Mouse (Mus musculus): Measurements from ENCODE around the gene Tmem53. TPM values are rescaled to one million over a fixed set of nuclear protein-coding genes. Genes with fewer than 3 reads are reported as not detected.

Tmem53 gene
- polyA plus RNA-seq, 1 experiment from 2014 or later, result 7.8 TPM

- peak overlapping the region; percentile 97 for H3K27ac ChIP-seq
- peak; percentile 92 for ATAC-seq (ENCODE audit: low FRiP score)
- H3K4me3 ChIP-seq (replicated peaks), result peak overlapping the region; percentile 78
- peaks cover 32% of the 10 kb centered on the region for H3K36me3 ChIP-seq (replicated peaks)
- H3K9ac ChIP-seq, result peak overlapping the region; percentile 74
- peaks cover 20% of the 10 kb centered on the region; the same call in 1 of the 2 replicates for H3K27me3 ChIP-seq
- WGBS, result 1% methylated on average over 76 of the region's 80 CpGs
- H3K4me1 ChIP-seq, result peaks cover 52% of the 10 kb centered on the region
- no peaks in the 10 kb centered on the region for H3K9me3 ChIP-seq
- peak overlapping the region; percentile 76 for H3K4me2 ChIP-seq
Measured at GRCm38 (mm10) chr4:117288927-117289801, 37.4 kb downstream of the Tmem53 start.

DNA sequence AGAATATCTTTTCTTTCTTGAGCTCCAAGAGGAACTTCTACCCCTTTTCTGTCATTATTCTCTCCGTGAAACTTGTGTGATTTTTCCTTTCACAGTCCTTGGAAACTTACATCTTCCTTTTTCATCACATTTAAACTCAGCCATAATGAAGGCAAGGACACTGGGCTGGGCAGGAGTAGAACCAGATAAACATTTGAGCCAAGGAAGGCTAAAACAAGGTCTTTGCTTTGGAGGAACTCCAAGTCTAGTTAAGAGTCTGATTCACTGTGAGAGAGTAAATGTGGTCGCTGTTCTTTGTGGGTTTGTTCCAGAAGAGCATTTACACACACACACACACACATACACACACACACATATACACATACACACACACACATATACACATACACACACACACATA, 39.9 kb downstream of the Tmem53 start:
- H3K9me3 ChIP-seq, result no peaks in the 10 kb centered on the region
- no peak overlapping the region for H3K27ac ChIP-seq
- peaks cover 27% of the 10 kb centered on the region for H3K4me1 ChIP-seq
- no peak overlapping the region for H3K4me3 ChIP-seq (replicated peaks)
- H3K9ac ChIP-seq, result no peak overlapping the region
- peaks cover 5% of the 10 kb centered on the region; the same call in 1 of the 2 replicates for H3K27me3 ChIP-seq
- ATAC-seq (ENCODE audit: low FRiP score), result no peak
- H3K36me3 ChIP-seq (replicated peaks), result peaks cover 7% of the 10 kb centered on the region
- H3K4me2 ChIP-seq, result no peak overlapping the region
- WGBS, result 88% methylated on average over 2 of the region's 2 CpGs

GRCm38 (mm10) chr4:117296849-117297593, 45.3 kb downstream of the Tmem53 start:
- H3K9me3 ChIP-seq, result no peaks in the 10 kb centered on the region
- H3K27me3 ChIP-seq, result peaks cover 28% of the 10 kb centered on the region
- H3K4me3 ChIP-seq (replicated peaks), result no peak overlapping the region
- peaks cover 6% of the 10 kb centered on the region; the same call in 1 of the 2 replicates for H3K4me1 ChIP-seq
- H3K36me3 ChIP-seq (replicated peaks), result no peaks in the 10 kb centered on the region
- no peak overlapping the region for H3K4me2 ChIP-seq
- ATAC-seq (ENCODE audit: low FRiP score), result no peak
- WGBS, result 87% methylated on average over 19 of the region's 19 CpGs
- no peak overlapping the region for H3K27ac ChIP-seq
- no peak overlapping the region for H3K9ac ChIP-seq

DNA sequence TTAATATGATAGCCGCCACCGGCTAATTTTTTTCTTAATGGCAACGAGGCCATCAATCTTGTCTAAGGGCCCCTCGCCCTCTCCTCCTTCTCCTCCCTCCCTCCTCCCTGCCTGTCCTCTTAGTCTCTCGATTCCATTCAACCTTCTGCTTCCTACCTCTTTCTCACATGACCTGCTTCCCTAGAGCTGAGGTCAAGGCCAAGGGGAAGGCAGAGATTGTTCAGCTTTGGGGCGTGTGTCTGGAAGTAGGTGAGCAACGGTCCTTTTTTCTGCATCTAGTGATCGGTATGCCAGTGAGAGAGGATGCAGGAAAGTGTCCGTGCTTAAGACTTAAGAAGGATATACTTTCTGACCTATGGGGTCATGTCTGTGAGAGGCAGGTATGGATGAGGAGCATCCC, 46.1 kb downstream of the Tmem53 start:
- Histone ChIP-seq H3K4me3 (replicated peaks) (no peak overlapping the region), H3K9ac (no peak overlapping the region), H3K36me3 (replicated peaks) (no peaks in the 10 kb centered on the region), H3K27me3 (peaks cover 36% of the 10 kb centered on the region), H3K27ac (no peak overlapping the region), H3K9me3 (no peaks in the 10 kb centered on the region), H3K4me1 (peaks cover 11% of the 10 kb centered on the region), H3K4me2 (no peak overlapping the region)
- ATAC-seq (ENCODE audit: low FRiP score), result no peak
- 84% methylated on average over 9 of the region's 9 CpGs for WGBS

DNA sequence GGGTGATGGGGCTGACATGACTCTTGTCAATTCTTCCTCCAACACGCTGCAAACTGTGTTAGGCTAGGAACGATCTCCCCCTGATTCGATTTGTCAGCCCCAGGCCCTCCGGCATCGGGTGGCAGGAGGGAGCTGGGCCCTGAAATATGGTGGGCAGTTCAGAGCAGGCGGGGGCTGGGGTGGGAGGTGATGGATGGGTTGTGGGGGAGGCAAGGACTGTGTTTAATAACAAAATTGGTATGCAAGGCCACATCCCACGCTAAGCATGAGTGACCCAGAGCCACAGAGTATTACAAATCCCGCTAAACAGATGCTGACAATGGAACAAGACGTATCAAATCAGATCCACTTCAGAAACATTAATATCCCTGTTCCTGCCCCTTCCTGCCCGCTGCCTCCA, 48.2 kb downstream of the Tmem53 start:
- 78% methylated on average over 10 of the region's 10 CpGs for WGBS
- Histone ChIP-seq H3K9ac (no peak overlapping the region), H3K27ac (no peak overlapping the region), H3K4me2 (no peak overlapping the region), H3K4me3 (replicated peaks) (no peak overlapping the region), H3K9me3 (no peaks in the 10 kb centered on the region), H3K4me1 (peaks cover 25% of the 10 kb centered on the region), H3K27me3 (peaks cover 57% of the 10 kb centered on the region), H3K36me3 (replicated peaks) (no peaks in the 10 kb centered on the region)
- no peak for ATAC-seq (ENCODE audit: low FRiP score)

DNA sequence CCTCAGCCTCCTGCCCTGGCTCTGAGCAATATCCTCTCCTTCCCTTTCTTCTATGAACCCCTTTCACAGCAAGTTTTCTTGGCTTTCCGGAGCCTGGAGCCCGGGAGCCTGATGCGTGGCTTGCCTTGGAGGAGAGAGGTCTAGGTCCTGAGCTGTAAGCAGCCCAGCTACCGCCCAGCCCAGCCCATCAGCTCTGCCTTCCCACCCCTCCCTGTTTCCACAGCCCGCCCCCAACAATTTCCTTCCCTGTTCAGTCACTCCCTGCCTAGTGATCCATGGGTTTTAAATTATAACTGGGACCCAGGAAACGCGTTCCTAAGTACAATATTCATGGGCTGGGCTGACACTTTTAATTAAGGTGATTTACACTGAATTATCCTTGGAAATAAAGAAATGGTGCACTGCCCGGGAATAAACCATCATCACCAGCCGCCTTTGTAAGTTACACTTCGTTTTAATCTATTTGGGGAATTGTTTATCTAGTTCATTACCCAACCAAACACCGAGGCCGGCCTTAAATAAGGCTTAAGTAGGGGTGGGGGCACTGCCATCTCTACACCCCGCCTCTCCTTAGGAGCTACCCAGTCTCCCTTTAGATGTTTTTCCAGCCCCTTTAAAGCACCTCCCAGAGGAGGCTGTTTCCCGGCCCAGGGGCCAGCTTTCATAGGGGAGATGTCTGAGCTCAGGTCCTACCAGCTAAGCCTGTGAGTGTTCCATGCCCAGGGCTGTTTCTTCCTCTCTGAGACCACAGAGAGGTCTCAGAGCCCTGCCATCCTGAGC, 50.5 kb downstream of the Tmem53 start:
- Histone ChIP-seq H3K4me1 (peaks cover 22% of the 10 kb centered on the region), H3K27ac (no peak overlapping the region), H3K27me3 (peaks cover 80% of the 10 kb centered on the region), H3K9me3 (no peaks in the 10 kb centered on the region), H3K9ac (no peak overlapping the region), H3K36me3 (replicated peaks) (no peaks in the 10 kb centered on the region), H3K4me2 (no peak overlapping the region), H3K4me3 (replicated peaks) (no peak overlapping the region)
- no peak for ATAC-seq (ENCODE audit: low FRiP score)
- 39% methylated on average over 14 of the region's 14 CpGs for WGBS

DNA sequence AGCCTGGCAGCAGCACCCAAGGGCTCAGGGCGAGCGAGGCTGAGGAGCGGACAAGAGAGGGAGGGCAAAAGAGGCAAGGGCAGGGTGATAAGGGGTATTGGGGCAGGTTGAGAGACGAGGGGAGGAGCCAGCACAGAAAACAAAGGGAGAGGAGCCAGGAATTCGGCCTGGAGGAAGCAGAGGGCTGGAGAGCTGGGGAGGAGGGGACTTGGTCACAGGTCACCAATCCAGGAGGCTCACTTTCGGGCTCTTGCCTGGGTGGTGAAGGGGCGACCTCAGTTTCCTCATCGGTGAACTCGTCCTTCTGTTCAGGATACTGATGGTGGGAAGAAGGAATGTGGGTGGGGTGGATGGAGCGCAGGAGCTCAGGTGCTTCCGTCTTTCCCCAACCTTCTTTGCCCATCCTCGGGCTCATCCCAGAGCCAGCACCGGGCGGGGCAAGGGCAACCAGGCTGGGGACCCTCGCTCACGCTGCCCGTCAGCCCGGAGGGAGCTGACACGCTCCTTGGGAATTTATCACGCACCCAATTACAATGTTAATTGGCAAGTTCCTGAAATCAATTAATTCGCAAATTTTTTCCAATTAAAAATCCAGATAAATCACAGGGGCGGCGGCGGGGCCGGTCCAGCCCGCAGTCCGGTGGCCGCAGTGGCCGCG, 52.0 kb downstream of the Tmem53 start:
- peaks cover 22% of the 10 kb centered on the region for H3K4me1 ChIP-seq
- H3K4me2 ChIP-seq, result peak overlapping the region; percentile 77
- peak overlapping the region; percentile 56 for H3K9ac ChIP-seq
- H3K4me3 ChIP-seq (replicated peaks), result peak overlapping the region; percentile 43
- peaks cover 86% of the 10 kb centered on the region for H3K27me3 ChIP-seq
- 7% methylated on average over 30 of the region's 30 CpGs for WGBS
- H3K36me3 ChIP-seq (replicated peaks), result no peaks in the 10 kb centered on the region
- no peak for ATAC-seq (ENCODE audit: low FRiP score)
- H3K9me3 ChIP-seq, result no peaks in the 10 kb centered on the region
- no peak overlapping the region for H3K27ac ChIP-seq

DNA sequence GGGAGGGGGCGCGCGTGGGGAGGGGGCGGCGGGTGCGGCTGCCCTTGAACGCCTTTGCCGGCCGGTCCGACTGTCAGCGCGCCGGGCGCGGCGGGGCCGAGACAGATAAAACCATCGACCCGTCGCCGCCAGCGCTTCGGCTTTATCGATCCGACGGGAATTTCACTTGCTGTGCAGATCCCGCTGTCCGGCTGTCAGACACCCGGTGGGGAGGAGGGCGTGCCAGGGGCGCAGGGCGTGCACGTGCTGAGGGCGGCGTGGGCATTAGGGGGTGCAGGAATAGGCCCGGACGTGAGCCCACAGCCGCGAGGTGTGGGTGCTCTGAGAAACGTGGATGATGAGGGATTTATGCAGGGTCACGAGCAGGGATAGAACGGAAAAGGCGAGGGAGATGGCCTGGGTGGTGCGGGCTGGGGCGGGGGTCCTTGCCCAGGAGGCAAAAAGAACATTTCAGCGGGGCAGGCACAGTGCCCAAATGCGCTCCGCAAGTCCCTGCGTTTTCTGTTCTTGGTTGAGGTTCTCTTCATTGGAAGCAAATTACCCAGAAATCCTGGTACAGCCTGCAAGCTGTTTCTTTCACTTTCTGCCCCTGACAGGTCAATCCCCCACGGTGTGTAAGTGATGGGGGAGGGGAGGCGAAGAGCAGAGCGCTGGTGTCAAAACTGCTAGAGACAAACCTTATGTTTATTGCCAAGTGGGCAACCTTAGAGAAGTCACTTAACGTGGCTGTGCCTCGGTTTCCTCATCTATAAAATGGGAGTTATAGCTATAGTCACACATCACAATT, 52.7 kb downstream of the Tmem53 start:
- Histone ChIP-seq H3K36me3 (replicated peaks) (no peaks in the 10 kb centered on the region), H3K27me3 (peaks cover 80% of the 10 kb centered on the region), H3K4me3 (replicated peaks) (peak overlapping the region; percentile 43), H3K4me2 (peak overlapping the region; percentile 77), H3K9me3 (no peaks in the 10 kb centered on the region), H3K27ac (no peak overlapping the region), H3K4me1 (peaks cover 22% of the 10 kb centered on the region), H3K9ac (peak overlapping the region; percentile 56)
- ATAC-seq (ENCODE audit: low FRiP score), result peak; percentile 54
- WGBS, result 3% methylated on average over 53 of the region's 54 CpGs

- 67% methylated on average over 6 of the region's 7 CpGs for WGBS
- H3K4me1 ChIP-seq, result peaks cover 22% of the 10 kb centered on the region
- no peaks in the 10 kb centered on the region for H3K9me3 ChIP-seq
- ATAC-seq (ENCODE audit: low FRiP score), result no peak
- no peaks in the 10 kb centered on the region for H3K36me3 ChIP-seq (replicated peaks)
- no peak overlapping the region for H3K4me2 ChIP-seq
- no peak overlapping the region for H3K4me3 ChIP-seq (replicated peaks)
- H3K27ac ChIP-seq, result no peak overlapping the region
- no peak overlapping the region for H3K9ac ChIP-seq
- peaks cover 78% of the 10 kb centered on the region for H3K27me3 ChIP-seq
Measured at GRCm38 (mm10) chr4:117305461-117305860, 53.7 kb downstream of the Tmem53 start.

- Histone ChIP-seq H3K9ac (no peak overlapping the region), H3K4me3 (replicated peaks) (no peak overlapping the region), H3K27ac (no peak overlapping the region), H3K36me3 (replicated peaks) (no peaks in the 10 kb centered on the region), H3K27me3 (peaks cover 78% of the 10 kb centered on the region), H3K9me3 (no peaks in the 10 kb centered on the region), H3K4me1 (peaks cover 21% of the 10 kb centered on the region), H3K4me2 (no peak overlapping the region)
- 54% methylated on average over 6 of the region's 6 CpGs for WGBS
- ATAC-seq (ENCODE audit: low FRiP score), result no peak
Measured at GRCm38 (mm10) chr4:117307270-117307669, 55.5 kb downstream of the Tmem53 start.

DNA sequence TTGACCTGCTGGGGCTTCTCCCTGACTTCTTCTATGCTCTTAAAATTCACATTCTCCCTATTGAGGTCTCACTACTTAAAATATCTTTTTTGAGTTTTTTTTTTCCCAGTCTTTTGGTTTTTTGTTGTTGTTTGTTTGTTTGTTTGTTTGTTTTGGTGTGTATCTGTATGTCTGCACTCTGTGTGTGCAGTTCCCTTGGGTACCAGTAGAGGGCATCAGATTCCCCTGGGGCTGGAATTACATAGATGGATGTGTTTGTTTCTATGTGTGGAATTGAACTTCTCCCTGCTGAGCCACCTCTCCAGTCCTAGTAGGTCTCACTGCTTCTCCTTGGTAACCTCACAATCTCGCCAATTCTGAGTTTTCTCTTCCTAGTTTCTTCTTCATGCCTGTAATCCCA, 57.7 kb downstream of the Tmem53 start:
- Histone ChIP-seq H3K27me3 (peaks cover 78% of the 10 kb centered on the region), H3K9ac (no peak overlapping the region), H3K27ac (no peak overlapping the region), H3K4me1 (peaks cover 16% of the 10 kb centered on the region), H3K4me3 (replicated peaks) (no peak overlapping the region), H3K36me3 (replicated peaks) (no peaks in the 10 kb centered on the region), H3K9me3 (no peaks in the 10 kb centered on the region), H3K4me2 (no peak overlapping the region)
- 95% methylated on average over 1 of the region's 1 CpGs for WGBS
- ATAC-seq (ENCODE audit: low FRiP score), result no peak
